Mouse (Mus musculus) heart, embryonic 11.5 days (tissue): Measurements from ENCODE around the gene Ptpn9. TPM values are rescaled to one million over a fixed set of nuclear protein-coding genes. Genes with fewer than 3 reads are reported as not detected.
"Not testable (repeated sequence)": the region's sequence is repeated elsewhere in the genome, so short reads cannot be mapped to it uniquely, and the experiment has no call there.

Source experiments
- ATAC-seq: fragments of 200-750 bp; cut with Nextera tagmentation; replicated peaks from 2 replicates; pipeline ENCODE4 v1.8.0; 2017; ENCODE audit warnings: moderate library complexity; ENCODE audit not compliant: insufficient number of reproducible peaks, low FRiP score, low TSS enrichment
- H3K27ac ChIP-seq: fragments of 300-500 bp; sonication (generic); 2 replicates; pipeline ENCODE4 v1.5.1; 2014; ENCODE audit warnings: mild to moderate bottlenecking, low read depth, low read length
- H3K27me3 ChIP-seq: fragments of 300-500 bp; sonication (generic); 2 replicates; pipeline ENCODE4 v1.6.1; 2014; ENCODE audit warnings: mild to moderate bottlenecking, low read length, mixed read lengths; ENCODE audit not compliant: control insufficient read depth, insufficient read depth
- H3K36me3 ChIP-seq: fragments of 300-500 bp; sonication (generic); 2 replicates; pipeline ENCODE4 v1.6.1; 2014; ENCODE audit warnings: mild to moderate bottlenecking, low read length, moderate library complexity, mixed read lengths; ENCODE audit not compliant: control insufficient read depth, insufficient read depth
- H3K4me1 ChIP-seq: fragments of 300-500 bp; sonication (generic); 2 replicates; pipeline ENCODE4 v1.6.1; 2014; ENCODE audit warnings: low read length; ENCODE audit not compliant: control insufficient read depth, insufficient read depth
- H3K4me2 ChIP-seq: fragments of 300-500 bp; sonication (generic); 2 replicates; pipeline ENCODE4 v1.6.1; 2014; ENCODE audit warnings: mild to moderate bottlenecking, moderate library complexity
- H3K4me3 ChIP-seq: fragments of 300-500 bp; sonication (generic); 2 replicates; pipeline ENCODE4 v1.5.1; 2014; ENCODE audit warnings: low read depth, low read length
- H3K9ac ChIP-seq: fragments of 300-500 bp; sonication (generic); 2 replicates; pipeline ENCODE4 v1.6.1; 2014; ENCODE audit warnings: mild to moderate bottlenecking, low read depth, low read length, moderate library complexity
- H3K9me3 ChIP-seq: fragments of 300-500 bp; sonication (generic); replicated peaks from 2 replicates; pipeline ENCODE4 v1.6.1; 2016; ENCODE audit warnings: low read length; ENCODE audit not compliant: control insufficient read depth
- WGBS: fragments of 180-500 bp; shearing (Covaris S2); extraction: QIAGEN DNeasy Blood & Tissue Kit; methylation state at CpG from one replicate; pipeline ENCODE4 v1.1.7; 2014; ENCODE audit not compliant: insufficient replicate concordance; 5-methylcytosine and 5-hydroxymethylcytosine counted together
- polyA plus RNA-seq: library from polyadenylated mRNA; unstranded; fragments of >200 nt; fragmentation: Nextera tagmentation; extraction: Ambion mirVana; gene quantifications from 2 replicates; pipeline ENCODE4 v1.2.1, GENCODE M21; 2014

The Ptpn9 gene
- 21.9 and 22.0 TPM in 2 replicates for polyA plus RNA-seq

DNA sequence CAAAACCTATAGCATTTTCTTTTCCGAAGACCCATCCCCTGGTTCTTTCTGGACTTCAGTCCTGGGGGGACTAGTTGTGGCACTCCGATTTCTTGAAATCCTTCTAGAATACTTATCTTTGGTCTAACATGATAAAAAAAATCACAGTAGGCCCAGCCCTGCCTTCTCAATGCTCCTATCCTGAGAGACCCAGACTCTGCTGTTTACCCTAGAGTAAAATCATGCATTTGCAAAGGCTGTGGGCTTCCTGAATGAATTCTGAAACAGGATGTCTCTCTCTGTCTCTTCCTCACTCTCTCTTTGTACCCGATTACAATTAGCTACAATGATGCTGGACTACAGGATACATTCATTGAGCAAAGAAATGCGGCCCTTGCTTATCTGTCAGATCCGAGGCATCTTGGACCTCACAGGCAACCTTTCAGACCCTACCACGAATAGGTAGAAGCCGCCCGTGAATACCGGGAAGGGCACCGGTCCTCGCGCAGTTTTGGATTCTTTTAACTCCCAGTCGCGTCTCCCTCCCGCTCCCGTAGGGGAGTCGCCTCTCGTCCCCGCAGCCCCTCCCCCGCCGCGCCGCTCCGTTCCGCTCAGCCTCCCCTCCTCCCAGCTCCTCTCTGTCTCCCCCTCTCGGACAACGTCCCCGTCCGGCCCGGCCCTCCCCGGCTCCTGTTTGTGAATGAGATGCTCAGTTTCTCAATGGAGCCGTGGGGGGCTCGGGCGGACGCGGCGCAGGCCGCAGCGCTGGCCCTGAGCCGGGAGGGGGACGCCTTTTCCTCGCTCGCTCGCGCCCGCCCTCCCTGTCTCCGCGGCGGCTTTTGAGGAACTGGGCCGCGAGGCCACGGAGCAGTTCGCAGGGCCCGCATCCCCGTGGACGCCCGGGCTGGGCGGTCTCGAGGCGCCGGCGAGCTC, at the start of gene Ptpn9:
Ptpn9 (plus strand) TSS at position 638 of the 912 bp plus-strand sequence.
- Histone ChIP-seq H3K27ac (peak within 1 kb of the TSS; percentile 97), H3K27me3 (no peaks in the 10 kb centered on the region), H3K4me2 (peak within 1 kb of the TSS; percentile 76), H3K4me3 (peak within 1 kb of the TSS; percentile 85), H3K36me3 (no peaks in the 10 kb centered on the region), H3K9me3 (no peaks in the 10 kb centered on the region), H3K4me1 (peaks cover 5% of the 10 kb centered on the region; the same call in 1 of the 2 replicates), H3K9ac (peak within 1 kb of the TSS; percentile 98)
- WGBS, result 2% methylated on average over 62 of the region's 62 CpGs
- peak; percentile 87 for ATAC-seq

DNA sequence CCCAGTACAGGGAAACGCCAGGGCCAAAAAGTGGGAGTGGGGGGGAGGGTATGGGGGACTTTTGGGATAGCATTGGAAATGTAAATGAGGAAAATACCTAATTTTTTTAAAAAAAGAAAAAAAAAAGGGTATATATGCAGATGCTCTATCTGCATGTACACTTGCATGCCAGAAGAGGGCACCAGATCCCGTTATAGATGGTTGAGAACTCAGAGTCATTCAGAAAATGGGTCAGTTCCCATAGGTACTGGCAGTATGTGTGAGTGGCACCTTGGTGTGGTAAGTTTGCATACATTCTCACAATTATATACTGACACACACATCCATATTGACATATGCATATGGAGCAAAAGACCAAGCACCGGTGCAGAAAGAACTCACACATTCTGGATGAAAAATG, 47.2 kb upstream of the Ptpn9 start:
- H3K4me2 ChIP-seq, H3K9ac ChIP-seq, H3K9me3 ChIP-seq, H3K4me3 ChIP-seq, ATAC-seq, H3K4me1 ChIP-seq, H3K27ac ChIP-seq, H3K36me3 ChIP-seq, H3K27me3 ChIP-seq: not testable (repeated sequence)
- WGBS, result 18% methylated on average over 3 of the region's 3 CpGs

DNA sequence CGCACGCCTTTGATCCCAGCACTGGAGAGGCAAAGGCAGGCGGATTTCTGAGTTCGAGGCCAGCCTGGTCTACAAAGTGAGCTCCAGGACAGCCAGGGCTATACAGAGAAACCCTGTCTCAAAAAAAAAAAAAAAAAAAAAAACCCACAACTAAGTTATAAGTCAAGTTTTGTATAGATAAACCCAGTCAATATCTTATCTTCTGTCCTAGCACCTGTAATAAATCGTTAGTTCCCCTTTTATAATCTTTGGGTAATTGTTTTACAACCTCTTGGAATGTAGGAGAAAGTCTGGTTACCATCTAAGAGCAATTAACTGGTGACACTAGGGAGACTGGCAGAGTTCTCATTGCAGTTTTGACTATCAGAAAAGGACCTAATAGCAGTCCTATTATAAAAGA, 46.0 kb upstream of the Ptpn9 start:
- WGBS, result 71% methylated on average over 5 of the region's 5 CpGs
- not testable (repeated sequence) for H3K4me3 ChIP-seq, H3K4me1 ChIP-seq, H3K9ac ChIP-seq, H3K4me2 ChIP-seq, H3K27me3 ChIP-seq, ATAC-seq, H3K27ac ChIP-seq, H3K9me3 ChIP-seq, H3K36me3 ChIP-seq

DNA sequence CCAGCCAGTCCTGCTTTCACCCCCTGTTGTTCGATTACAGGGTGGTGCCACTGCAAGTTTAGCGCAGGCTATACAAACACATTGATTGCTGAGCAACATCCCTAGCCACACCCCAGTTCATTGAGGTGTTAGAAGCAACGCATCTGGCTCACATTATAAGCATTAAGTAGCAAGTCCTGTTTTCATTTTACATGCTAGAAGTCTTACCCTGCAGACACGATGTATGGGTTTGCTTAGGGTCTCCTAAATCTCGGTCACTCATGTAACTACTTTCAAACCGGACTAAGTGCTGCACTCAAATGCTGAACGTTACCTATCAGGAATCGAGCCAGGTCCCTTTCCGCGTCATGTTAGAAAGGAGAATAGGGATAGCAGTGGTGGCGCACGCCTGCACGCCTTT, 45.0 kb upstream of the Ptpn9 start:
- H3K4me1 ChIP-seq, result peaks cover 5% of the 10 kb centered on the region
- WGBS, result 23% methylated on average over 13 of the region's 13 CpGs
- peak overlapping the region; percentile 58 for H3K4me2 ChIP-seq
- peak overlapping the region; percentile 29 for H3K4me3 ChIP-seq
- H3K9me3 ChIP-seq, result no peaks in the 10 kb centered on the region
- no peak for ATAC-seq
- H3K36me3 ChIP-seq, result no peaks in the 10 kb centered on the region
- no peaks in the 10 kb centered on the region for H3K27me3 ChIP-seq
- 0 out of 2 replicates have a peak overlapping the region, but pooled peaks have one; percentile 15 for H3K27ac ChIP-seq
- H3K9ac ChIP-seq, result peak overlapping the region; percentile 40

DNA sequence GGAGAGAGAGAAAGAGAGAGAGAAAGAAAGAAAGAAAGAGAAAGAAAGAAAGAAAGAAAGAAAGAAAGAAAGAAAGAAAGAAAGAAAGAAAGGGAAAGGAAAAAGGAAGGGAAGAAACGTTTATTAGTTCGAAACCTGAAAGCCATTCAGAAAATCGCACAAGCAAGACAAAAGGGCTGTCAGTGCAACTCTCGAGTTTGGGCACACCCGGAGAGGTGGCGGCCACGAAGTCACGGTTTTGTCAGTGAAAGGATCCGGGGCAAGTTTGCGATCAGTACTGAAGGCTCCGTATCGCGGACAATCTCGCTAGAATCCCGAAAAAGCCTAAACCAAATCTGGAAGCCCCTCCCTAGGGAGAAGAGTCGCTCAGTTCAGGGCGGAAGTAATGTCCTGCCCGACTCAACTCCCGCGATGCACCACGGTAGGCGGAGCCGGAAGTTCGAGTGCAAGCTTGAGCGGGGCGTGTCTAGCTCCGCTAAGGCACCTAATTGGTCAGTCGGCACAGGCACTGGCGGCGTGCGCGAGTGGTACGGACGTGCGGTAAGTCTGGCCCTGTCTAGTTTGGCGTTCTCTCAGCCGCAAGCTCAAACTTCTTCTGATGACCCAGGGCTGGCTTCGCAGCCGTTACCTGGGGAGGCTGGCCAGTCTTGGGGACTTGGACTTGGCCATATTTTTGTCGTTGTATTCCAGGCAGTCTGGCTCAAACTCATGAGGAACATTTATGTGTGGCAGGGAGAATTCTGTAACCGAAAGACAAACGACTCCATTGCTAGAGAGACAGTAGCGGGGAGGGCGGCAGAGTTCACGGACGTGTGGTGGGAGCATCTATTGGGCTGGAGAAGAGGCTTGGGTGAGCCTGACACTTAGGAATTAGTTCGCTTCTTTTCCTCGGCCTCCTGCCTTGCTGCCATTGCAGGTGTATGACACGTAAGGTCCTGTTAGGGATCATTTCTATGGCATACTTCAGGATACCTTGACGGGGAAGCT, 44.0 kb upstream of the Ptpn9 start, which contains the start of gene Snupn:
Snupn (plus strand) TSS at position 465 of the 987 bp plus-strand sequence.
- Histone ChIP-seq H3K27me3 (no peaks in the 10 kb centered on the region), H3K9me3 (no peaks in the 10 kb centered on the region), H3K9ac (peak within 1 kb of the TSS; percentile 94), H3K27ac (peak within 1 kb of the TSS; percentile 86), H3K36me3 (no peaks in the 10 kb centered on the region), H3K4me3 (peak within 1 kb of the TSS; percentile 54), H3K4me1 (peaks cover 5% of the 10 kb centered on the region), H3K4me2 (peak within 1 kb of the TSS; percentile 88)
- under 1% methylated on average over 50 of the region's 50 CpGs for WGBS
- peak; percentile 100 for ATAC-seq

DNA sequence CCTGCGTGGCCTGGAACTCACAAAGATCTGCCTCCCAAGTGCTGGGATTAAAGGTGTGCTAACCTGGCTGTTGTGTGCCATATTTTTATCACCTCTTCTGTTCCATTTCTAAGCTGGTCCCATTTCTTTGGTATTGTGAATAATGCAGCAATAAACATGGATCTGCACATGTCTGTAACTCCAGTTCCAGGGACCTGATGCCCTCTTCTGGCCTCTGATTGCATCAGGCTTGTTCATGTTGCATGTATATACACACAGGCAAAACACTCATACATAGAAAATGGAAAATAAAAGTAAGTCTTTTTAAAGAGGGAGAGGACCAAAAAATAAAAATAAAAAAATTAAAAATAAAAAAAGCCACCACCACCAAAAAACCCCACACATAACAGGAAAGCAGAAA, 41.2 kb upstream of the Ptpn9 start:
- H3K27ac ChIP-seq, result no peak overlapping the region

DNA sequence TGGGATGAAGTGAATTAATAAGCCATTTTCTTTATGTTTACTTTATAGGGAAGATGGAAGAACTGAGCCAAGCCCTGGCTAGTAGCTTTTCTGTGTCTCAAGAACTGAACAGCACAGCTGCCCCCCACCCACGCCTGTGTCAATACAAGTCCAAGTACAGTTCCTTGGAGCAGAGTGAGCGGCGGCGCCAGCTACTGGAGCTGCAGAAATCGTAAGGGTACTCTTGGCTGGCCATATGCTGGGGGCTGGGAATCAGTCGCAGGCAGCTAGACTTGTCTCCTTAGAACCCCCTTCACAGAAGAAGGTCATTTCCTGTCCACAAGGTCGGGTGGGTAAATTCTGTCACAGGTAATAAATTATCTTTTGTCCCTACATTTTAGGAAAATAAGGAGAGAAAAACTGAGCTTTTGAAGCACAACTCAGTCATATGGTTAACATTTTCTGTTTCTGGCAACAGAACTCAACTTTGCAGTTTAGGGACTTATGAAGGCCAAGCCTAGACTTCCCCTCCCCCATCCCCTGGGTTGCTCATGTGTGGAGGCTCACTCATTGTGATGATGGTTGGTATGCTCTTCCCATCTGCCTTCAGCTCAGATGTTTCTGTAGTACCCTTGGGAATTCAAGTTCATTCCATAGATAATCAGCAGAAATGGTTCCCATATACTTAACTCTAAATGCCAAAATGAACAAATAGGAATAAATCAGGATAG, 37.6 kb upstream of the Ptpn9 start:
- Histone ChIP-seq H3K27ac (no peak overlapping the region), H3K27me3 (no peaks in the 10 kb centered on the region), H3K4me1 (no peaks in the 10 kb centered on the region), H3K9me3 (no peaks in the 10 kb centered on the region), H3K9ac (no peak overlapping the region), H3K4me3 (no peak overlapping the region), H3K36me3 (no peaks in the 10 kb centered on the region), H3K4me2 (no peak overlapping the region)
- 72% methylated on average over 7 of the region's 7 CpGs for WGBS
- ATAC-seq, result no peak

More for the DNA sequence above, 41.2 kb upstream of the Ptpn9 start:
- ATAC-seq, result no peak
- no peak overlapping the region for H3K4me3 ChIP-seq
- H3K27me3 ChIP-seq, result no peaks in the 10 kb centered on the region
- no peak overlapping the region for H3K9ac ChIP-seq
- H3K4me1 ChIP-seq, result peaks cover 5% of the 10 kb centered on the region
- H3K4me2 ChIP-seq, result no peak overlapping the region
- WGBS, result 94% methylated on average over 1 of the region's 1 CpGs
- H3K36me3 ChIP-seq, result no peaks in the 10 kb centered on the region
- no peaks in the 10 kb centered on the region for H3K9me3 ChIP-seq

DNA sequence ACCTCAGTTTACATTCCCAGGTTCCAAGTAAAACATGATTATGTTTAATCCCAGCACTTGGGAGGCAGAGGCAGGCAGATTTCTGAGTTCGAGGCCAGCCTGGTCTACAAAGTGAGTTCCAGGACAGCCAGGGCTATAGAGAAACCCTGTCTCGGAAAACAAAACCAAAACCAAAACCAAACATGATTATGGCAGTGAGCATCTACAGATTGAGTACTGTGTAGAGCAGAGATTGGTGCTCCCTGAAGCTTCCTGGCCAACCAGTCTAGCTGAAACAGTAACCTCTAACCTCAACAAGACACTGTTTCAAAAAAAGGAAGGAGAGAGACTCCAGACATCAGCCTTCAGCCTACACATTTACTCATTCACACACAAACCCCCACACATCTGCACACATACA, 36.0 kb upstream of the Ptpn9 start:
- no peak overlapping the region for H3K4me3 ChIP-seq
- H3K9ac ChIP-seq, result no peak overlapping the region
- H3K4me2 ChIP-seq, result no peak overlapping the region
- H3K27ac ChIP-seq, result no peak overlapping the region
- ATAC-seq, result no peak
- peaks cover 2% of the 10 kb centered on the region; the same call in 1 of the 2 replicates for H3K36me3 ChIP-seq
- no peaks in the 10 kb centered on the region for H3K9me3 ChIP-seq
- H3K27me3 ChIP-seq, result no peaks in the 10 kb centered on the region
- WGBS, result 84% methylated on average over 2 of the region's 2 CpGs
- H3K4me1 ChIP-seq, result no peaks in the 10 kb centered on the region
